Mouse (Mus musculus): Measurements from ENCODE around the gene Wdpcp.
"Not testable (repeated sequence)": the region's sequence is repeated elsewhere in the genome, so short reads cannot be mapped to it uniquely, and the experiment has no call there.

The Wdpcp gene

DNA sequence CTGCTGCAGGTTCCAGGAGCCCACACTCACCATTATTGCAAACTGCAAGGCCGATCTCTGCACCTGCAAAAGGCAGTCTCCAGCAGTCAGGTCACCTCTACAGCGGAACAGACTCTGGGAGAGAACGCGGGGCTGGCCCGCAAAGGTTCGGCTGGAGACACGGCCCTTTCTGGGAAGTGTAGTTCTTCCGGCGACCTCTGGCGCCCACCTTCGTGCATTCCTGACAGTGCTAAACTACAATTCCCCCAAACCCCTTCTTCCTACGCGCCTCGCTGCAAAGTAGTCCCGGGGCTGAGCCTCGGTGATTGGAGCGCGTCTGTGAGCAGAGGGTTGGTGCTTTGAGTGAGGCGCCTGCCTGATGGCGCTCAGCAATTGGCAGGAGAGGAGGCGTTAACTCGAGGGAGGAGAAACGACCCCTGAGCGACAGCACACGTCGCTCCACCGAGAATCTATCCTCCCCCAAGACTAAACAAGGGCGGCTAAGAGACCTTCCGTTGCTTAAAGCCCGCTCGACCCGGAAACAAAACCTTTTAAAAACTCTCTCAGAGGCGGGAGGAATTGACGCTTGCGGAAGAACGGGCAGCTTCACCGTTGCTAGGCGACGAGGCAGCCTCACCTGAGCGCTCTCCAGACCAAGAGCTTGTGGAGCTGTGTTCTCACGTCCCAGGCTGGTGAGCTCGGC is at the start of gene Wdpcp, which contains the start of gene Mdh1:
Gene Wdpcp, plus strand, starts transcription at position 536 of the 682 bp plus-strand sequence.
Gene Mdh1, minus strand, starts transcription at position 668 of the 682 bp plus-strand sequence.
- peak; percentile 92 for DNase-seq (ENCODE audit: low read depth)

DNA sequence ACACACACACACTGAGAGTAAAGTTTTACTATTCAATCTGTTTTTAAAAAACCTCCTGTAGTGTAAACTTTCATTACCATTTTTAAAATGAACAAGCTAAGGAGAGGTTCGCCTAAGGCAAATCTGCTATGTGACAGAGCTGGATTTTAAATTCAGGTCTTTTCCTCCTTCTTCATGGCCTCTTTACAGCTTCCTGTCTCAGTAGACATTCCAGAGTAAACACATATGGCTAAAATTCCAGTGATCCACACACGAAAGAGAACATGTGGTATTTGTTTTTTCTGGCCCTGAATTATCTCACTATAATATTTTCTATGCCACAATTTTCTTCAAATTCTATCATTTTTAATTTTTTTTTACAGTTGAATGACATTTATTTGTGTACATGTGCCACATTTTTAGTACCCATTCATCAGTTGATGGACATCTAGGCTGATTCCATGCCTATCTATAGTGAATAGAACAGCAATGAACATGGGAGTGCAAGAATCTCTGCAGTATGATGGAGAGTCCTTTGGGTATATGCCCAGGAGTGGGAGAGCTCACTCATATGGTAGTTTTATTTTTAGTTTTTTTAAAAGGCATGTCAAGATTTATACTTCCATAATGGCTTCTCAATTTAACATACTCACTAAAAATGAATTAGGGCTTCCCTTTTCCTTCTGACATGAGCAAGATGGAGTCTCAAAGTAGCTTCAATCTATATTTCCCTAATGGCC is 43.2 kb upstream of the Wdpcp start:
- DNase-seq (ENCODE audit: low read depth): no peak

DNA sequence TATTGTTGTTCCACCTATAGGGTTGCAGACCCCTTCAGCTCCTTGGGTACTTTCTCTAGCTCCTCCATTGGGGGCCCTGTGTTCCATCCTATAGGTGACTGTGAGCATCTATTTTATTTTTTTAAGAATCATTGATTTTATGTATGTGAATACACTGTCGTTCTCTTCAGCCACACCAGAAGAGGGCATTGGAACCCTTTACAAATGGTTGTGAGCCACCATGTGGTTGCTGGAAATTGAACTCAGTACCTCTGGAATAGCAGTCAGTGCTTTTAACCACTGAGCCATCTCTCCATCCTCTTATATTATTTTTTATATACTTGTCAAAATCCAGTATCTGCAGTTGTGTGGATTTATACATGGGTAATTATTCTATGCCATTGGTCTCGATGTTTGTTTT is 41.2 kb upstream of the Wdpcp start:
- DNase-seq (ENCODE audit: low read depth): not testable (repeated sequence)

DNA sequence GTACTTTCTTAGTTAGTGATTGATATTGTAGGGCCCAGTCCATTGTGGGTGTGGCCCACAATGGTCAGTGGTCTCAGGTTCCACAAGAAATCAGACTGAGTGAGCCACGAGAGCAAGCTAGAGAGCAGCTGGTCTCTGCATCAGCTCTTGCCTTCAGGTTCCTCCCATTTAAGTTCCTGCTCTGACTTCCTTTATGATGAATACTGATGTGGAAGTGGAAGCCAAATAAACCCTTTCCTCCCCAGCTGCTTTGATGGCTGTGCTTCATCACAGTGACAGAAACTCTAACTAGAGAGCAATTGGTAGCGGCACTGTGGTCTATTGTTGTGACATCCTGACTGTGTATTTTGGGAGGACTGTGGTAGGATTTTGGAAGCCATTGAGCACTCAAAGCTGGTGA is 32.0 kb upstream of the Wdpcp start:
- DNase-seq (ENCODE audit: low read depth): no peak

DNA sequence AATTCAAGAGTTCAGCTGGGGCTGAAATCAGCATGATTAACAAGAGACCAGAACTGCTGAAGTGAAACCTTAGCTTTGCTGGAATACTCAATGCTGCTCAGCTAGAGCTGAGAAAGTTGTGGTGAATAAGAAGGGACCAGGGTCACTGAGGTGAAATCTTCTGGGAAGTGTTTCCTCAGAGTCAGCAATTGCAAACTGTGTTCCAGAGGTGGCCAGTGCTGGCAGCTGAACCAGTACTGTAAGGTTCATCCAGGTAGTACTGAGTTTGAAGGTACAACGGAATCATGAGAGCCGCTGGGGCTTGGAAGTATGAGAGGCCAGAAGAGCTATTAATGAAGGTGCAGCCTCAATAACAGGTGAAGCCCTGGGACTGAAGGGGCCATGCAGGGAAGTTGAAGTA is 31.4 kb upstream of the Wdpcp start:
- DNase-seq (ENCODE audit: low read depth): no peak

DNA sequence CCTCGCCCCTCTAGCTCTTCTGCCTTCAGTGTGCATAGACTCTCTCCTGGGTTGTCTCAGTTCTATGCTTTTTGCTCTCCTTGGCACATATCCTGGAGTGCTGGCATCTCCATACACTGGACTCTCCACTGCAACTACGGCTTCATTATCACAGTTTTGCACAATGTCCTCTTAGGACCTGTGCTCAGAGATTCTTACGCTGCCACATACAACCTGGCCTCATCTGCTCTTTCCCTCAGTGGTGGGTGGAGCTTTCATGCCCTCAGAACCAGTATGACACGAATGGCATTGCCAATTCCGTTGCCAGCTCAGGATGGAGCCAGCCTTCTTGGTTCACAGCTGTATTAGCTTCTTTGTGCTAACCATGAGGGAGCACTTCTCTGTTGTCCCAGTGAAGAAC is 29.3 kb upstream of the Wdpcp start:
- DNase-seq (ENCODE audit: low read depth): no peak

DNA sequence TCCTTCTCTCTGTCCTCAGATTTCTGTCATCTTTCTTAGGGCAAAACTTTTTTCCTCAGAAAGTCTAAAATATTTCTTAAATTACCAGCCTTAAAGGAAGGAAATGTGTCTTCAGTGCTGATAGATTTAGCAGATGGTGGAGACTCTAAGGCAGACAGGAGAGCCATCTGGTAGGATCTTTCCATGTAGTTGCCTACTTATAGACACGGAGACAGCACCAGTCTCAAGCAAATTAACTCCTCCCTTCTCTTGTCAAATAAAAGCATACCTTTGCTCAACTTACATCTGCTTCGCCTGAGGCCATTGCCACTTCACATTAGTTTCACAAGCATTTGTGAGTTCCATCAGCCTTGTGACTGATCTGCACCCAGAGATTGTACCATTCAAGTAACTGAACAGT is 27.0 kb upstream of the Wdpcp start:
- DNase-seq (ENCODE audit: low read depth): no peak

DNA sequence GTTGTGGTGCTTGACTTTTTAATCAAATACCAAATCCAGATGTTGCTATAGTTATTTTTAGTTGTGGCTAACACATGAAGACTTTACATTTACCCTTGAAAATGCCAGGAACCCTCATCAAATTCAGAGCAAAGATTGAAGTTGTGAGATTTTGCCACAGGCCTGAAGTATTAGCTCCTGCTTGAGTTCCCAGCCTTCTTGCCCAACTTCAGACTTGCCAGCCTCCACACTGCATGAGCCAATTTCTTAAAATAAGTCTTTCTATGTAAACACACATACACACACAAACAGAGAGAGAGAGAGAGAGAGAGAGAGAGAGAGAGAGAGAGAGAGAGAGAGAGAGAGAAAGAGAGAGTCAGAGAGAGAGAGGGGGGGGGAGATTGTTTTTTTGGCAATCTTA is 26.1 kb upstream of the Wdpcp start:
- DNase-seq (ENCODE audit: low read depth): no peak

DNA sequence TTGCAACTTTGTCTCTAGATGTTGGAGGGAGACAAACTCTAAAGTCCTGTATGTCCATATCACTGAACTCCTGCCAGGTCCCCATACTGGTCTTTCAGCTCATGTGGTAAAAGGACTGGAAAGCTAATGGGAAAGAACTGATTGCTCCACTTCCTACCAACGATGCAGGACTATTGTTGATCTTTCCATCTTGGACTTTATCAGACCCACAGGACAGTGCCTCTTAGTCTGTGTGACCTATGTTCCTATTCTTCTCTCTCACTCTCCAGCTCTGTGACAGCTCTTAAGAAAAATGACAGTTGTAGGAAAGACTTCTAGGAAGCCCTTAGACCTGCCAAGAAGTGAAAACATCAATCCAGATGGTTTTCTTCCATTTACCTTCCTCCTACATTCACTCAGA is 25.4 kb upstream of the Wdpcp start:
- no peak for DNase-seq (ENCODE audit: low read depth)

DNA sequence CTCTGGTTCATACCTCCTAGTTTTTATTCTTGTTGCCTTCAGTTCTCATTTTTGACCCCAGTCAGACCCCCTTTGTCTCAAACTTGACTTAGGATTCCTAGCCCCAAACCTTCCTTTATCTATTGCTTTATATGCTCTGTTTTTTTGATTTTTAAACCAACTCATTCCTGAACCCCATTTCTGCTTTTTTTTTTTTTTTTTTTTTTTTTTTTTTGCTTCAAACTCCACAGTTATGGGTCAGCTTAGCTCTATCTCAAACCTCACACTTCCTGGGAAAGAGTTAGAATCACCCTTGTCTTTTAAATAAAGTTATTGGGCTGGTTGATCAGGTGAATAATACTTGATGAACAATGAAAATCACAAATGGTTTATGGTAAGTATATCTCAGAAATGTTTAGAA is 24.5 kb upstream of the Wdpcp start:
- no peak for DNase-seq (ENCODE audit: low read depth)

DNA sequence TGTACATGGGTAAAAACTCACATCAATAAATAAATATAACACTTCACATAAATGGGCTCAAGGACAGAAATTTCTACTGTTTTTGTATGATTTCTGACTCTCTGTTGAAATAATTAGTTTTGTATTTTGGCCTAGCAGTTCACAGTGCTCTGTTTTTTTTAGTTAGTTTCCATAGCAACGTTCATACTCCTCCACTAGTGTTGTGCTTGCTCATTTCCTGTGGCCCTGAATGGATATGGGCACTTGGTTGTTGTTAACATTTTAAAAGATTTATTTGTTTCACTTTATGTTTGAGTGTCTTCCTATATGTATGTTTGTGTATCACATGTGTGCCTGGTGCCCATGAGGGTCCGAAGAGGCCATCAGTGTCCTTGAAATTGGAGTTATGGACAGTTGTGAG is 23.0 kb upstream of the Wdpcp start:
- no peak for DNase-seq (ENCODE audit: low read depth)

DNA sequence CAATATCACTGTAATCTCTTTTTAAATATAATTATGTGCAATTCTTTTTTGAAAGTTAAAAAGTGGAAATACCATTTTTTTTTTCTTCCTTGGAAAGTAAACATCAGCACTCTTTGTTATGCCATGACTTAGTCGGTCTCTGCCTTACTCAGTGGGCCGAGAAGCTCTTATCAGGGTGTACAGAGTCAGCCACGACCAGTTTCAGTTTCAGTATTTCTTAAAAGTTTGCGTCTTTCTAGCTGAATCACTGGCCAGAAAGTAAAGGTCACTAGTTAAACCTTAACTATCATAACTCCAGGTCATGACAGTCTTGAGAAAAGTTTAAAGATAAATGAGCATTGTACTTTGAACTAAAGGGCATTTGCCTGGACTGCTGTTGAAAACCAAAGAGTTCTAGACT is 22.3 kb upstream of the Wdpcp start:
- DNase-seq (ENCODE audit: low read depth): no peak

DNA sequence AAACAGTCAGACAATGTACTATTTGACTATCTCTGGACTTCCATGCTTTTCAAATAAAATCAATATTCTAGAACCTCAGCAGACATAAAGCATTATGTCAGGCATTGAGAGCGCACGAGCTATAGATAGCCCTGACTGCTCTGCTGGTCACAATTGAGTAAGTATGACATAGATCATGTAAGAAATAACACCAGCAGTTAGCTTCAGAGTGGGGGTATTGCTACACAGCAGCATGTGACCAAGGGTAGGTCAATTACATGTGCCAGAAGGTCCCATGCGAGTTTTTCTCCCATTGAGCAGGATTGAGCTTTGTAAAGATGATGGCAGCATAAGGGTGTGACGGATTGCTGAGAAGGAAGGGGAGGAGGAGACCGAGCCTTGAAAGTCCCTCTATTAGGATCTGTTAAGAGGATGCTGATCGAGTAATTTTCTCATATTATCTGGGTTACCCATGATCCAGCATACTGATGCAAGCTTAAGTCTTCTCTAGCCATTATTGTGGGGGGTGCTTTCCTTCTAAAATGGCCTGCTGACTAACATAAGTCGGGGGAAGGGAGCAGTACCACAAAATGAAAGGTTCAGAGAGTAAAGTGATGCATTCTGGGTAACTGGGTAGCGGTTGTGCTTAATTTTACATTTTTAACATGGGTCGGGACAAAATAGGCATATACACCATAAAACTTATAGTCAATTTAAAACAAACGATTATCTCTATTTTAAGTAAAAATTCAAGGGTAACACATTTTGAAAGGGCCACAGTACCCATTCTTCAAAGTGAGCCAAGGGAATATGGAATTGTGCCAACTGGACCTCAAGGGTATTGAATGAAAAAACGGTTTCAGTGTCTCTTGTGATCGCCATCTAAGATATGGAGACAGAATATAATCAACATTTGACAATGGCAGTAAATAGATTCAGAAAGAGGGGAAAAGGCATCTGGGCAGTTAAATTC is 21.5 kb upstream of the Wdpcp start:
- no peak for DNase-seq (ENCODE audit: low read depth)

DNA sequence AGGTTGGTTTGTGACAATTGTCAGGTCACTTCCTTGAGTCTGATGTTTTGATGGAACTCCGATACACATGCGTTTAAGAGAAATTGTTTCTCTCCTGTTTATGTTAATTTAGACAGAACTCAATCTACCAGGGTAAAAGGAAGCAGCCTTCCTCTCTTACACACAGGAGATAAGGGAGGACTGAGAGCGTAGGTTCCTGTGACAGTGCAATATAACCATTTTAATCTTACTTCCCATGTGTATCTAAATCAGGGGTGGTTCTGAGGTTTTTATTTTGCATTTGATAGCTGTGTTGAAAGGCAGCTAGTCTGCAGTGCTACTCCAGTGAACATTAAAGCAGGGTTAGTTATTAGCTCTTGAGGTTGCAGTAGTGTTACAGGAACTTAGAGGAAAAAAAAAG is 20.0 kb upstream of the Wdpcp start:
- DNase-seq (ENCODE audit: low read depth): no peak

DNA sequence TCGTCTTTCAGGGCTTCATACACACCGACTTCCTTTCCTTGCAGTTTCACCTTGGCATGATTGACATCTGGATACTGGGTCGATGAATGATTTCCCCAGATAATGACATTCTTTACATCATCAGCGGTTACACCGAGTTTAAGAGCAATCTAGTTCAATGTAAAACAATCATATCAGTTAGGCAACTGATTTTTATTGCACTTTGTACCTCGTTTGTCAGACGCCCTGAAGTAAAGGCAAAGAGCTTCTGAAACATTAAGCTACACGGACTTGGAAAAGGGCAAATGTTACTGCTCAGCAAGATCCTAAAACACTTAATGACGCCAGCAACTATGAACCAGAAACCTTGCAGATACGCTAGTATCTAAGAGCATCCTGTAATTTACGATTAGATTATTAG is 12.3 kb upstream of the Wdpcp start:
- DNase-seq (ENCODE audit: low read depth): no peak

DNA sequence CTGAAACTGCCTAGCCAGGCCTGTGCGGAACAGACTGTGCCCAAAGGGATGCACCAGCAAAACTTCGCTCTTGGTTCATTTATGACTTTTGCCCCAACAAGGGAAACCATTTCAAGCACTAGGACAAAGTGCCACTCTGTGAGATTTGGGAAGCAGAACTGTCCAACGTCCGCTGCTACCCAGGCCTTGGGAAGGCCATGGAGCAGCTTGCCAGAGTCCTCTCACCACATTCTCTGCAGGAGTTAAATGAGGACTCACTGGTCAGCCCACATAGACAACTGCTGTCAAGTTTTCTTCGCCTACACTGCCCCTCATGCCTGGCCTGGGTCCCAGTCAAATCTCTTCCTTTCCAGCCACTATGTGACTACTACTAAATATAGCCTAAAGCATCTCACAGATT is 10.7 kb upstream of the Wdpcp start:
- DNase-seq (ENCODE audit: low read depth): no peak

DNA sequence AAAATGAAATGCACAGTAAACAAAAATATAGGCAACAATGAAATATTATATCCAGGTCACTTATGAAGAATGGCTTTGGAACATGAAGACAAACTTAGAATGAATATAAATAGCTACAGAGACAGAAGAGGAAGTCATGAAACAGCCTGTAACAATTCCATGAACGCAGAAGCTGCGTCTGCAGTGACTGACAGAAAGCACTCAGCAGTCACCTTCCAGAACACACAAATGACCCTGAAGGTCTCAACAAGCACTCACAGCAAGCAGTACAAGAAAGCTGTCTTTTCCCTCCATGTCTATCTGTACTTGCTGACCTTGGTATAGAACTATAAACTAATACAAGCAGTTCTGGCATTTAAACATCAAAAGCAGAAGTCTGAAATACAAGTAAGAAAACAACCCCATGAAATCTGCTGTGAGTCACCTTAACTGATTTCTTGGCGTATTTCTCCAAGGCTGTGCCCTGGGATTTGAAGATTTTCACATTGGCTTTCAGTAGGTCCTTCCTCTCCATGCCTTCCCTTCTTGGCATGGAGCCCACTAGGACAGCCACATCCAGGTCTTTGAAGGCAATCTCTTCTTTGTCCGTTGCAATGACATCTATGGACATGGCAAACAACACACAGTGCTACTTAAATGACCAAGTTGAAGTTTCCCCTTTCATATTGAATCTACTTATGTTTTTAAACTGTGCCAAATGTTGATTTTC is 8.3 kb upstream of the Wdpcp start:
- DNase-seq (ENCODE audit: low read depth): no peak

DNA sequence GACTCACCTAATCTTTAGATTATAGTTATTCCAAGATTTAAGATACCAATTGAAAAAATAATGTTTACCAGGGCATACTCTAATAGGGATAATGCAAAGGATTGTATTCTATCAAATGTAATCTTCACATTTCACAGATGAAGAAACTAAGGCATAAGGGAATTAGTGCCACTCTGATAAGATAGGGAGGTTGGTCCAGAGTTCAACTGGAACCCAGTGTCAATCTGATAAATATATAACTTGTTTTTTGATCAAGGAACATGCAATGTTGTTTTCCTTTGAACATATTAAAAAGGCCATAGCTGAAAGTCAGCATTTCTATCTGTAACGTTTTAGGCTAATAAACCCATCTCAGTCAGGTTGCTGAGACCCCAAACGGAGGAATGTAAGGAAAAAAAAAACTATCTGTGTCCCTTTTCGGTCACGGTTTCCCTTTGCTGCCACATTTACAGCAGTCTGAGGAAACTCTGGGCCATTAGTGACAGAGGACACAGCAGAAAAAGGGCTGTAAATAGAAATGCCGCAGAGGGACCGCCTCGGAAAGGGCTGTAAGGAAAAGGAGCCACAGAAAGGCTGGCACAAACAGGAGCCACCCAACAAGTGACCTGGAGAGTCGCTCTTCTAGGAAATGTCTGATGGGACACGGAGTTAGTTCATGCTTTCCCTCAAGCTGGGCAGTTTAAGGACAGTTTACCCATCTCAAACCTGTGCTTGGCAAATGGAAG is 7.2 kb upstream of the Wdpcp start:
- DNase-seq (ENCODE audit: low read depth): no peak

DNA sequence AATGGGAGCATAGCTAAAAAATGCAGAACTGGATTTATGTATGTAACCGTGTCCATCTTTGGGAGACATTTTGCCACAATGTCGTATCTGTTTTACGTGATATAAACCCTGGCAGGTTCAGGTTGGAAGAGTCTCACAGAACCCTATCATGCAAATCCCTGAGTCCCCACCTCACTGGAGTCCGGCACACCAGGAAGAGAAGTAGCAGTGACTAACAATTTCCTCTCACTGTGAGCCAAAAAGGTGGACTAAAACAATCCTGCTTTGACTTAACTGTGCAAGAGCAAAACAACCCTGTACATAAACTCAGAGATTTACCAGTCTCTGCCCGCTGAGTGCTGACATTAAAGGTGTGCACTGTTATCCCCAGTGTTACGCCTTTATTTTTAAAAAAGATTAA is 5.1 kb upstream of the Wdpcp start:
- DNase-seq (ENCODE audit: low read depth): no peak

DNA sequence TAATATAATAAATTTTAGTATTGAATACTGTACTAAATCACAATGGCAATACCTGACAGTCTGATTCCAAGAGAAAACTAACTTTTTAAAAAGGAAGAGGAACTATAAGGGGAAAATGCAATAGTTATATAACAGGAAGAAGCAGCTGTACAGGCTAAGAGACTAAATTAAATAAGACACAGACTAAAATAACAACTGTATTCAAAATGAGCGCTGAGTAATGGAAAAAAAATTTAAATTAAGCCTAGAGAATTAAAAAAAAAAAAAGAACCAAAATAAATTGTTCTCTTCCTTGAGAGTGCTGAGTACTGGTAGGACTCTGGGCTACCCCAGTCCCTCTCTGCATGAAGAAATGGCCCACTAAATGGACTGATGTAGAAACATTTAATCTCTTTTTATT is 4.3 kb upstream of the Wdpcp start:
- DNase-seq (ENCODE audit: low read depth): no peak

DNA sequence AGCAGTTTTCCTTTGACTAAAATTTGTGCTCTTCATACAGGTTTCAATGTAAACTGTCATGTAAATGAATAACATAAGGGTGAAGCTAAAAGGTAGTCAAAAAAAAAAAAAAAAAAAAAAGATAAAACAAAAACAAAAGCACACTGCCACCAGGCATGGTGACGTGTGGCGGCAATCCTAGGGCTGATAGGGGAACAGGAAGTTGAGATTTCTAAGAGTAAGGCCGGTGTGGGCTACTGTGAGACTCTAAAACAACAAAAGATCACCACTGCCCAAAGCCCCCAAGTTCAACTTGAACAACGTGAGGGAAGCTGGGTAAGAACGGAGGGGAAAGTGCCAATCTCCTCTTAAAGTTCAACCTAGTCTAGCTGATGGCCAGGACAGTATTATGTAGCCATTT is 3.0 kb upstream of the Wdpcp start:
- DNase-seq (ENCODE audit: low read depth): no peak
